Mouse (Mus musculus): ENCODE results near the gene Fermt3. TPM values are rescaled to one million over a fixed set of nuclear protein-coding genes. Genes with fewer than 3 reads are reported as not detected.
"Not testable (repeated sequence)": the region's sequence is repeated elsewhere in the genome, so short reads cannot be mapped to it uniquely, and the experiment has no call there.

The Fermt3 gene
- total RNA-seq, 2 experiments from 2014 or later = 4.5 to 4.6 TPM

DNA sequence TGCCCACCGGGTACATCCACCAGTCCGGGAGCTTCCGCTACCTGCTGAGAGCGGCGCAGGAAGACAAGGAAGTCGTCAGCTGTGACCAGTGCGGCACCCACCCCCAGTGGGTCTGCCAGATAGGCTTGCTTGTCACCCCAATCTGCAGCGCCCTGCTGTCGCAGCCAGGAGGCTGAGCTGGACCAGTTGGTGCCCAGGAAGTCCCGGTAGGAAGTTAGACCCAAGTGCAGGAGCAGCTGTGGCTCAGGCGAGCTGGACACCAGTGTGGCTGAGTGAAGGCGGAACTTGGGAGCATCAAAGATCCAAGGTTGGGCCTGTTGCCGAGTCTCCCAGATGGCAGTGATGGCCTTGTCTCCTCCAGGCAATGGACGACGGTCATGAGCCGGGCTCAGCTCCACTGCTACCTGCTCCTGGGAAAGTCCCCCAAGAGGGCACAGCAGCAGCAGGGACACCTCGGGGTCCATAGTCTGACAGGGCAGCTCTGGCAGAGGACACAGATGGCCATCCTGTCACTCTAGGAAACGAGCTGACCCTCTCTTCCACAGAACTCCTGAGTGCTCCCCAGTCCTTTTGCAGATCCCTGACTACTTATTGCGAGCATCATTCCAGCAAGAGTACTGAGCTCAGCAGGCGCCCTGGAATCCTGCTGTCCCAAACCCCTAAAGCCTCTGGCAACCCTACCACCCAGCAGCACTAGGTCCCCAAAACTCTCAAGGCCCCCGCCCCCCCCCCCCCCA, 23.8 kb downstream of the Fermt3 start:
- DNase-seq (ENCODE audit: low spot score in 2 of 2) = no peak
- intact Hi-C loops (cut with DNase I) = no loop called here

DNA sequence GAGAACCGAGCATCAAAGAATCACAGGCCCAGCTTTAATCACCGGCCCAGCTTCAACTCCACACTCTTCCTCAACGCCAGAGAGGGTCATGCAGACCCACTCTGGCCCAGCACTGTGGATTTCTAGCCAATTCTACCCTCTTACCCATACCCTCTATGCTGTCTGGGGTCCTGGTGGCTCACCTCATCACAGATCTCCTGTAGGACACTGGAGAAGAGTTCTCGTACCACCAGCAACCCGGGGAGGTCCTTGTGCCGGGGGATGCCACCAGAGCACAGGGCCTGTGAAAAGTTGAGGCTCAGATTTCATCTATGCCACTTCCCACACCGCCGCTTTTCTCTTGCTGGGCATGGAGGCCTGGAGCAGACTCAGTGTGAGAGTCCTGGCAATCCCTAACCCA, 24.8 kb downstream of the Fermt3 start:
- intact Hi-C loops (cut with DNase I) = no loop called here
- no peak for DNase-seq (ENCODE audit: low spot score in 2 of 2)

GRCm38 (mm10) chr19:6994002-6994401, 25.3 kb downstream of the Fermt3 start:
- no peak for DNase-seq (ENCODE audit: low spot score in 2 of 2)
- intact Hi-C loops (cut with DNase I) = no loop called here

- no peak for DNase-seq (ENCODE audit: low spot score in 2 of 2)
- intact Hi-C loops (cut with DNase I) = no loop called here
These were observed 26.1 kb downstream of the Fermt3 start for GRCm38 (mm10) chr19:6993011-6993770.

- DNase-seq (ENCODE audit: low spot score in 2 of 2) = peak; percentile 95 to 96
- intact Hi-C loops (cut with DNase I) = no loop called here
These were observed 27.0 kb downstream of the Fermt3 start, which contains the start of gene Dnajc4 for GRCm38 (mm10) chr19:6992011-6992858. Gene Dnajc4, minus strand, starts transcription at chr19:6992572.

DNA sequence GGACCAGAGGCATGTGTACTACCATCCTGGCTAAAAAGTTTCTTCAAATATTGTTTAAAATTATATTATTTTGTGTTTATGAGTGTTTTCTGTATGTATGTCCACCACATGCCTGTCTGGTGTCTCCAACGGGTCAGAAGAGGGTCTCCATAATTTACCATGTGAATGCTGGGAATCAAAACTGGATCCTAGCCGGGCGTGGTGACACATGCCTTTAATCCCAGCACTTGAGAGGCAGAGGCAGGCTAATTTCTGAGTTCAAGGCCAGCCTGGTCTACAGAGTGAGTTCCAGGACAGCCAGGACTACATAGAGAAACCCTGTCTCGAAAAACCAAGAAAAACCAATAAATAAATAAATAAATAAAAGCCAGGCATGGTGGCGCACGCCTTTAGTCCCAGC, 28.1 kb downstream of the Fermt3 start:
- intact Hi-C loops (cut with DNase I) = not testable (repeated sequence)

GRCm38 (mm10) chr19:6990712-6991111, 28.6 kb downstream of the Fermt3 start:
- intact Hi-C loops (cut with DNase I) = no loop called here
- DNase-seq (ENCODE audit: low spot score in 2 of 2) = no peak

More for the DNA sequence above, 28.1 kb downstream of the Fermt3 start:
- DNase-seq (ENCODE audit: low spot score in 2 of 2) = not testable (repeated sequence)

GRCm38 (mm10) chr19:6989251-6989650, 30.0 kb downstream of the Fermt3 start:
- no peak for DNase-seq (ENCODE audit: low spot score in 2 of 2)
- intact Hi-C loops (cut with DNase I) = no loop called here

- DNase-seq (ENCODE audit: low spot score in 2 of 2) = no peak
- intact Hi-C loops (cut with DNase I) = no loop called here
These were observed 31.4 kb downstream of the Fermt3 start for GRCm38 (mm10) chr19:6987904-6988285.

DNA sequence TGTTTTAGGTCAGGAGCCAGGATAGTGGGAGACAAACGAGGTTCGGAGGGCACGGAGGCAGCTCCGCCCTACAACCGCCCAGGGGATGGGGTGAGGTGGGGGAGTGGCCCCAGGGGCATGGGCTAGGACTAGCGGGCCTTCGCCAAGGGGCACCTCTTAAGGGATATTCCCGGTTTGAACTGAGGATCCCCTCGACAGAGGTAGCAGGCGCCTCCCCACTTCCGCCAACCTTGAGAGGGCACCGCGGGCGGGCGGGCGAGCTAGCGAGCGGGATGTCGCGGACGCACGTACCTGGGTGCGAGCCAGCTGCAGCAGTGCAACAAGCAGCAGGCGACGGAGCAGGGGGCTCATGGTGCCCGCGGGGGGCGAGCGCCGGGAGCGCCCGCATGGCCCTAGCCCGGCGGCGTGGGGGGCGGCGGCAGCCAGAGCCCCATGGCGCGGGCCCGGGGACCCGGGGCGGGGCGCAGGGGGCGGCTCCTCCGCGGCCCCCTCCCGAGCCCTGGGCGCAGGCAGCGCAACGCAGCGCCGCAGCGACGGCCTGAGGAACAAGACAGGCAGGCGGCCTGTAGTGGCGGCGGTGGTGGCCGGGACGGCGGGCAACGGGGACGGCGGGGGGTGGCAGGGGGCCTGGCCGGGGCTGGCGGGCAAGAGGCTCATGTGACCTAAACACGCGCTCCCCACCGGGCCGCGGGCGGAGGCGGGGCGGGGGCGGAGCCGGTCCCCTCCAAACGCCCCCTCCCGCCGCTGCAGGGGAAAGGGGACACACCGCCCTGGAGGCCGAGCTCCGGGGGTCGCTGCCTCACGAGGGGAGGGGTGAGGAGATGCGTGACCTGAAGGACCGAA, 32.0 kb downstream of the Fermt3 start, which contains the start of gene Vegfb:
Gene Vegfb (minus strand): TSS at position 591 of the 843 bp plus-strand sequence.
- intact Hi-C loops (cut with DNase I) = no loop called here
- DNase-seq (ENCODE audit: low spot score in 2 of 2) = peak in 1 of 2 experiments; percentile 51

DNA sequence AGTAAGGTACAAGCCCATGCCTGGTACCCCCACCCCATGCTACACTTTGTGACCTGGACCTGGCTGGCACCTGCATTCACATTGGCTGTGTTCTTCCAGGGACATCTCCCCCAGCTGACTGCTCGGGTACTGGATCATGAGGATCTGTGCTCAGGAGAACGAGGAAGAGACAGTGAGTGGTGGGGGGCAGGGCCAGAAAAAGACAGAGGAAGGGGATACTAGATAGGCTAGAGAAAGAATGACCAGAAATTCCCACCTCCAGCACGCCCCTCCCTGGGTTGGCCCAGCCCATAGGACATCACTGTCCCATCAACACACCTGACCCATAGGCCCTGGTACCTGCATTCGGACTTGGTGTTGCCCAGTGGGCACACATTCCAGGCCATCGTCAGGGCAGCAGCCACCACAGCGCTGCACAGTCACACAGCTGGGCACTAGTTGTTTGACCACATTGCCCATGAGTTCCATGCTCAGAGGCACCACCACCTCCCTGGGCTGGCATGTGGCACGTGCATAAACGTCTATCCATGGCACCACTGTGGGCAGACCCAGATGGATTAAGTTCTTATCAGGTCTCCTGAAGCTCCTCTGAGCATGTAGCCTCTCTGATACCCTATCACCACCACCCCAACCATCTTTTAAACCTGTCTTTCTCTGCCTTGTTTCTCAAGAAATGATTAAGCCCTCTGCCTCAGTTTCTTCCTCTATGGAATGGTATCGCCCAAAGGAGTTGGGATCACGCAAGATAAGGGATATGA, 33.1 kb downstream of the Fermt3 start:
- intact Hi-C loops (cut with DNase I) = no loop called here
- no peak for DNase-seq (ENCODE audit: low spot score in 2 of 2)

- DNase-seq (ENCODE audit: low spot score in 2 of 2) = no peak
- intact Hi-C loops (cut with DNase I) = no loop called here
These were observed 34.0 kb downstream of the Fermt3 start for GRCm38 (mm10) chr19:6985300-6985699.

DNA sequence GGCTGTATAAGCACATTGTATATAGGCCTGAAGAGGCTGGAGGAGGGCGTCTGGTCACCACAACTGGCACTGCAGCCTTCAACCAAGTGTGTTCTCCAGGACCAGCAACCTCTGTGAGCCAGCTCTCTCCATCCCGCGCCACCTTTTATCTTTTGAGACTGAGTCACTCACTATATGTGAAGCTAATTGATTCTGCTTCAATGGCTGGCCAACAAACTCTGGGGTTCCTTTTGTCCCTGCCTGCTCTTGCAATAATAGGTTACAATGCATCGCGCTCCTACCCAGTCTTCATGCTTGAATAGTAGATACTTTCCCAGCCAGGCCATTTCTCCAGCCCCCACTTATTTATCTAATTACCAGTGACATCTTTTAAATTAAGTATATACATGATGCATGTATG, 35.6 kb downstream of the Fermt3 start:
- intact Hi-C loops (cut with DNase I) = no loop called here
- no peak for DNase-seq (ENCODE audit: low spot score in 2 of 2)

GRCm38 (mm10) chr19:6981465-6981864, 37.8 kb downstream of the Fermt3 start:
- DNase-seq (ENCODE audit: low spot score in 2 of 2) = no peak
- intact Hi-C loops (cut with DNase I) = no loop called here

- DNase-seq (ENCODE audit: low spot score in 2 of 2) = peak; percentile 98 to 99
- intact Hi-C loops (cut with DNase I) = no loop called here
These were observed 38.7 kb downstream of the Fermt3 start, which contains the start of gene Fkbp2 for GRCm38 (mm10) chr19:6980381-6981093. Gene Fkbp2, minus strand, starts transcription at chr19:6980501.

DNA sequence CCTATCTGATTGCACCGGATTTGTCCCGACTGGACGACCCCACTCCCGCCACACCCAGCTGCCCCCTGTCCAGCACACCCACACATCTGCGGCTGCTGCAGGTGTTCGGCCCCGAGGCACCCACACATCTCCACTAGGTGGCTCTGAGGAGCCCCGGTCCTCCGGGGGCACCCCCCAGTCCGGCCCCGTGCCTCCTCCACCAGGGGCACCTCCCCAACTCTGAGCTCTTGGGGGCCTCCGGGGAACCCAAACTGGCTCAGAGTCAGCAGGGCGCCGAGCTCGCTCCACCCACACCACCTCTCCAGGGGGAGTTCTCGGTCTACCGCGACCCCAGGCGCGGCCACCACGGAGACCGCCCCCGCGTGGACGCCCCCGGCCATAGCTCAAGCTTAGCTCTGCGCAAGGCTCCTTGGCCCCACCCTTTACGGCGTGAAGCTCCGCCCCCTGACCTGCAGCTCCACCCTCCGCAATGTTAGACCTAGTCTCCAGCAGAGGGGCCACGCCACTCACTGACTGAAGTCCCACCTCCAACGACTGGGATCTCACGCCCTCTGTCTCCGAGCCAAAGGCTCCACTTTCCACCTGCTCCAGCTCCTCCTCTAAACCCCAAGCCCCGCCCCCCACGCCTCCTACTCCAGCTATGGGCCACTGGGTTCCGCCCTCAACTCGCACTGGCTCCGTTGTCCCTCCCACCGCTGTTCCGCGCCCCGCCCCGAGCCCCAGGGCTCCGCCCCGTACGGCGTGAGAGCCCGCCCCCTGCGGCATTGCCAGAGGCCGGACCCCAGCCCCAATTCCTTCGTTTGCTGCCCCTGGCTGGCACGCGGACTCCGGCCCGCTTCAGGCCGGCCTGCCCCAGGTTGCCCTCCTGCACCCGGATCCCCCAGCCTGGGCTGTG, 39.5 kb downstream of the Fermt3 start:
- DNase-seq (ENCODE audit: low spot score in 2 of 2) = peak; percentile 99 to 100
- intact Hi-C loops (cut with DNase I) = loop anchor here (5.0 kb wide), 2 partner anchors 37 to 57 kb away; partner anchors contain the start of genes Bad, Esrra and Gpr137

Measured in left cerebral cortex, postnatal 14 days (tissue).